Mouse (Mus musculus) embryonic fibroblast, embryonic 13.5 days (primary cell): ENCODE data around the gene Atp2a2.
"Not testable (repeated sequence)": the region's sequence is repeated elsewhere in the genome, so short reads cannot be mapped to it uniquely, and the experiment has no call there.

Source experiments
- CTCF ChIP-seq: IDR thresholded peaks from 2 replicates; pipeline ENCODE4 v1.5.1; 2011; ENCODE audit warnings: mild to moderate bottlenecking, control low read depth, low read length, moderate library complexity, borderline replicate concordance; ENCODE audit not compliant: insufficient read depth
- POLR2A ChIP-seq: IDR thresholded peaks from 2 replicates; pipeline ENCODE4 v1.6.1; 2011; ENCODE audit warnings: low read depth, mild to moderate bottlenecking, control low read depth, low read length, moderate library complexity

- TF ChIP-seq CTCF, POLR2A: not testable (repeated sequence)
Observed at GRCm38 (mm10) chr5:122457054-122457453, 45.0 kb downstream of the Atp2a2 start.
